Mouse (Mus musculus): ENCODE results near the gene Anapc10.
"Not testable (repeated sequence)": the region's sequence is repeated elsewhere in the genome, so short reads cannot be mapped to it uniquely, and the experiment has no call there.

The Anapc10 gene

GRCm38 (mm10) chr8:79711064-79711961 lies at the start of gene Anapc10, which contains the start of gene Abce1:
Anapc10 (plus strand) TSS chr8:79711820.
Abce1 (minus strand) TSS chr8:79711740.
- peak; percentile 58 for DNase-seq (ENCODE audit: extremely low read depth, low read depth, low spot score)

- DNase-seq (ENCODE audit: extremely low read depth, low read depth, low spot score), result peak; percentile 91
These were observed 35.2 kb upstream of the Anapc10 start for GRCm38 (mm10) chr8:79676461-79676860.

- no peak for DNase-seq (ENCODE audit: extremely low read depth, low read depth, low spot score)
These were observed 32.6 kb upstream of the Anapc10 start for GRCm38 (mm10) chr8:79679005-79679404.

- DNase-seq (ENCODE audit: extremely low read depth, low read depth, low spot score), result not testable (repeated sequence)
These were observed 31.5 kb upstream of the Anapc10 start for GRCm38 (mm10) chr8:79680083-79680482.

GRCm38 (mm10) chr8:79680555-79680954 lies 31.1 kb upstream of the Anapc10 start:
- DNase-seq (ENCODE audit: extremely low read depth, low read depth, low spot score), result no peak

- no peak for DNase-seq (ENCODE audit: extremely low read depth, low read depth, low spot score)
These were observed 30.7 kb upstream of the Anapc10 start for GRCm38 (mm10) chr8:79680965-79681364.

GRCm38 (mm10) chr8:79685927-79686326 lies 25.7 kb upstream of the Anapc10 start:
- not testable (repeated sequence) for DNase-seq (ENCODE audit: extremely low read depth, low read depth, low spot score)

GRCm38 (mm10) chr8:79692531-79692930 lies 19.1 kb upstream of the Anapc10 start:
- DNase-seq (ENCODE audit: extremely low read depth, low read depth, low spot score), result no peak

- DNase-seq (ENCODE audit: extremely low read depth, low read depth, low spot score), result no peak
These were observed 4.9 kb upstream of the Anapc10 start for GRCm38 (mm10) chr8:79706687-79707086.

- no peak for DNase-seq (ENCODE audit: extremely low read depth, low read depth, low spot score)
These were observed 1.1 kb downstream of the Anapc10 start for GRCm38 (mm10) chr8:79712676-79713075.

- no peak for DNase-seq (ENCODE audit: extremely low read depth, low read depth, low spot score)
These were observed 9.9 kb downstream of the Anapc10 start for GRCm38 (mm10) chr8:79721537-79721936.

GRCm38 (mm10) chr8:79723308-79723707 lies 11.7 kb downstream of the Anapc10 start:
- DNase-seq (ENCODE audit: extremely low read depth, low read depth, low spot score), result no peak

GRCm38 (mm10) chr8:79724589-79724988 lies 13.0 kb downstream of the Anapc10 start:
- DNase-seq (ENCODE audit: extremely low read depth, low read depth, low spot score), result no peak

GRCm38 (mm10) chr8:79727900-79728299 lies 16.3 kb downstream of the Anapc10 start:
- DNase-seq (ENCODE audit: extremely low read depth, low read depth, low spot score), result no peak

- no peak for DNase-seq (ENCODE audit: extremely low read depth, low read depth, low spot score)
These were observed 22.7 kb downstream of the Anapc10 start for GRCm38 (mm10) chr8:79734304-79734703.

- no peak for DNase-seq (ENCODE audit: extremely low read depth, low read depth, low spot score)
These were observed 36.6 kb downstream of the Anapc10 start for GRCm38 (mm10) chr8:79748171-79748570.

GRCm38 (mm10) chr8:79748591-79748990 lies 37.0 kb downstream of the Anapc10 start:
- DNase-seq (ENCODE audit: extremely low read depth, low read depth, low spot score), result no peak

GRCm38 (mm10) chr8:79750305-79750704 lies 38.7 kb downstream of the Anapc10 start:
- no peak for DNase-seq (ENCODE audit: extremely low read depth, low read depth, low spot score)

- DNase-seq (ENCODE audit: extremely low read depth, low read depth, low spot score), result not testable (repeated sequence)
These were observed 83.3 kb downstream of the Anapc10 start for GRCm38 (mm10) chr8:79794873-79795272.

- no peak for DNase-seq (ENCODE audit: extremely low read depth, low read depth, low spot score)
These were observed 85.1 kb downstream of the Anapc10 start for GRCm38 (mm10) chr8:79796690-79797089.

GRCm38 (mm10) chr8:79804499-79804898 lies 92.9 kb downstream of the Anapc10 start:
- DNase-seq (ENCODE audit: extremely low read depth, low read depth, low spot score), result no peak

GRCm38 (mm10) chr8:79806971-79807370 lies 95.4 kb downstream of the Anapc10 start:
- DNase-seq (ENCODE audit: extremely low read depth, low read depth, low spot score), result no peak
